ENCODE assay signal across 8 mouse cellular contexts in genomic region chrX:10070689-10071088, GRCm38 (mm10). TPM values are rescaled to one million over a fixed set of nuclear protein-coding genes. Genes with fewer than 3 reads are reported as not detected.
DNase-seq lines count a peak whose midpoint lies in the region; ATAC-seq and TF ChIP-seq lines count a peak whose summit lies in the region.

No protein-coding gene starts in this region.

- ATAC-seq in megakaryocyte-erythroid progenitor cell, adult 5-6 weeks (replicated peaks; ENCODE audit: low FRiP score, low TSS enrichment, poor library complexity, severe bottlenecking) = peak; percentile 91

- no peaks in the 10 kb centered on the region for H3K36me3 ChIP-seq in CH12.LX (replicated peaks in 1 of 2; ENCODE audit: control insufficient read depth in 1 of 2, insufficient read depth in 1 of 2, low read length in 1 of 2)

- H3K4me3 ChIP-seq in CH12.LX (replicated peaks in 1 of 3; ENCODE audit: low read depth in 2 of 3, low read length in 2 of 3, poor library complexity in 1 of 3) = no peak overlapping the region

- no peak for TF ChIP-seq POLR2A in CH12.LX (IDR thresholded peaks at IDR 0.05; ENCODE audit: low read depth, low read length)

- TF ChIP-seq RAD21 in CH12.LX (IDR thresholded peaks at IDR 0.05; ENCODE audit: low read depth, low read length) = peak; percentile 54

- dilution Hi-C loops in CH12.LX (cut with MboI; ENCODE audit: extremely low pct_ligation_motif_present, extremely low pct_unique_long_range_greater_than_20kb, low sequenced_read_pairs) = no loop called here

- H3K27me3 ChIP-seq in CH12.LX (replicated peaks) = no peaks in the 10 kb centered on the region

- no peak overlapping the region for H3K9ac ChIP-seq in CH12.LX (ENCODE audit: insufficient read depth, low read depth)

- in situ Hi-C loops in CH12.LX (cut with MboI; ENCODE audit: low pct_ligation_motif_present, low pct_unique_long_range_greater_than_20kb, low sequenced_read_pairs) = no loop called here

- no peaks in the 10 kb centered on the region for H3K9me3 ChIP-seq in CH12.LX (replicated peaks; ENCODE audit: low read length)

- peak; percentile 2 for DNase-seq in gastrocnemius, adult 18-20 months (ENCODE audit: low spot score)
- DNase-seq in gastrocnemius, postnatal 4 days (ENCODE audit: low spot score in 2 of 2) = no peak
- peak; percentile 8 for DNase-seq in CH12.LX (ENCODE audit: extremely low read depth)
- DNase-seq in cerebellum, adult 9-11 months = peak; percentile 16
- peak; percentile 23 for DNase-seq in kidney, postnatal 10 days
- no peak for DNase-seq in yolk sac, embryonic 10.5 days (ENCODE audit: low spot score)
- DNase-seq in ovary, postnatal 36 days (ENCODE audit: low spot score) = no peak

- no peaks in the 10 kb centered on the region for H3K4me1 ChIP-seq in CH12.LX (ENCODE audit: control insufficient read depth in 1 of 2, insufficient read depth in 2 of 2)

- peak; percentile 12 to 51; a peak in 2 of 4 replicates for TF ChIP-seq CTCF in CH12.LX (conservative IDR thresholded peaks at IDR 0.05 in 1 of 2, IDR thresholded peaks at IDR 0.05 in 1 of 2; ENCODE audit: low read depth in 2 of 2, low read length in 2 of 2)

- no peak overlapping the region for H3K27ac ChIP-seq in CH12.LX (ENCODE audit: insufficient read depth, low read depth)

- TF ChIP-seq EP300 in CH12.LX (IDR thresholded peaks at IDR 0.05; ENCODE audit: low read length) = no peak

- no peaks in the 10 kb centered on the region for H3K79me2 ChIP-seq in CH12.LX (replicated peaks; ENCODE audit: control insufficient read depth, extremely low read depth, insufficient read depth, poor library complexity, severe bottlenecking)

- H3K4me2 ChIP-seq in CH12.LX (ENCODE audit: insufficient read depth, low read depth, poor library complexity, severe bottlenecking) = no peak overlapping the region

TF ChIP-seq in CH12.LX, 34 proteins besides CTCF, POLR2A, EP300 and RAD21:
- TF ChIP-seq IRF4 (IDR thresholded peaks at IDR 0.05; ENCODE audit: low read depth, low read length) = no peak
- peak; percentile 38 for TF ChIP-seq SMC3 (IDR thresholded peaks at IDR 0.05; ENCODE audit: low read depth, low read length)
- no peak for TF ChIP-seq NELFE (IDR thresholded peaks at IDR 0.05; ENCODE audit: low read depth, low read length)
- TF ChIP-seq POLR2AphosphoS2 (IDR thresholded peaks at IDR 0.05; ENCODE audit: low read depth, low read length) = no peak
- TF ChIP-seq TCF12 (IDR thresholded peaks at IDR 0.05; ENCODE audit: low read depth, low read length) = no peak

RNA-seq across cellular contexts. Expression of gene Srpx, which starts 46.8 kb away (rescaled TPM):
- 1 to 10 TPM; 2.4 to 3.2 TPM for total RNA-seq in gastrocnemius, adult 18-20 months (2021)
- total RNA-seq in gastrocnemius, postnatal 4 days (2021) = 10 to 100 TPM; 43.2 to 46.6 TPM
- total RNA-seq in CH12.LX (2012; rRNA removed) (not detected in 2 replicates), CH12.LX (2014; rRNA removed) (not detected in 2 replicates)
- not detected in 2 replicates for polyA plus RNA-seq in CH12.LX (2012; ENCODE audit: insufficient read length, low read depth)
- total RNA-seq in megakaryocyte-erythroid progenitor cell, adult 5-6 weeks (2014; fragmentation: Nextera tagmentation) = not detected in 2 replicates
- not detected in 2 replicates for total RNA-seq in megakaryocyte-erythroid progenitor cell, adult 5-6 weeks (2017)

Comparison
In these comparisons a context has a peak if more than half of its experiments do, and no peak if none do; other contexts are left out.
1. DNase-seq: peak in gastrocnemius, adult 18-20 months (single experiment), CH12.LX (single experiment), cerebellum, adult 9-11 months (single experiment) and kidney, postnatal 10 days (single experiment); none in gastrocnemius, postnatal 4 days (0 of 2), yolk sac, embryonic 10.5 days (single experiment) and ovary, postnatal 36 days (single experiment).
2. RNA of gene Srpx, which starts 46.8 kb away (total RNA-seq): 43.2 to 46.6 TPM in gastrocnemius, postnatal 4 days; 2.4 to 3.2 TPM in gastrocnemius, adult 18-20 months, not detected in CH12.LX and not detected in megakaryocyte-erythroid progenitor cell, adult 5-6 weeks; every median in the first group is over 10 times any median in the second.